Mouse (Mus musculus) limb, embryonic 13.5 days (tissue): Measurements from ENCODE around the gene Gpr84. TPM values are rescaled to one million over a fixed set of nuclear protein-coding genes. Genes with fewer than 3 reads are reported as not detected.

Experiments used
- ATAC-seq: fragments of 200-750 bp; cut with Nextera tagmentation; 2 replicates; pipeline ENCODE4 v1.8.0; 2017; ENCODE audit warnings: low read depth, moderate number of reproducible peaks, moderate TSS enrichment; ENCODE audit not compliant: low FRiP score
- H3K27ac ChIP-seq: fragments of 300-500 bp; sonication (generic); 2 replicates; pipeline ENCODE4 v1.5.1; 2015; ENCODE audit warnings: inconsistent platforms, mild to moderate bottlenecking, moderate library complexity
- H3K27me3 ChIP-seq: fragments of 300-500 bp; sonication (generic); 2 replicates; pipeline ENCODE4 v1.6.1; 2015; ENCODE audit warnings: mild to moderate bottlenecking, inconsistent platforms
- H3K36me3 ChIP-seq: fragments of 300-500 bp; sonication (generic); 2 replicates; pipeline ENCODE4 v1.6.1; 2015; ENCODE audit warnings: inconsistent platforms, mild to moderate bottlenecking, moderate library complexity
- H3K4me1 ChIP-seq: fragments of 300-500 bp; sonication (generic); 2 replicates; pipeline ENCODE4 v1.6.1; 2015; ENCODE audit warnings: inconsistent platforms
- H3K4me2 ChIP-seq: fragments of 300-500 bp; sonication (generic); replicated peaks from 2 replicates; pipeline ENCODE4 v1.6.1; 2015; ENCODE audit warnings: inconsistent platforms, mild to moderate bottlenecking, moderate library complexity
- H3K4me3 ChIP-seq: fragments of 300-500 bp; sonication (generic); 2 replicates; pipeline ENCODE4 v1.5.1; 2015; ENCODE audit warnings: moderate library complexity, mild to moderate bottlenecking, inconsistent platforms
- H3K9ac ChIP-seq: fragments of 300-500 bp; sonication (generic); 2 replicates; pipeline ENCODE4 v1.6.1; 2015; ENCODE audit warnings: mild to moderate bottlenecking, inconsistent platforms
- H3K9me3 ChIP-seq: fragments of 300-500 bp; sonication (generic); 2 replicates; pipeline ENCODE4 v1.6.1; 2016; ENCODE audit warnings: inconsistent platforms
- WGBS: fragments of 180-500 bp; shearing (Covaris S2); methylation state at CpG from one replicate; pipeline ENCODE4 v1.1.7; 2015; 5-methylcytosine and 5-hydroxymethylcytosine counted together
- polyA plus RNA-seq: library from polyadenylated mRNA; unstranded; fragments of >200 nt; fragmentation: Nextera tagmentation; extraction: Ambion mirVana; gene quantifications from 2 replicates; pipeline ENCODE4 v1.2.1, GENCODE M21; 2015

Gene Gpr84
- polyA plus RNA-seq, 1 experiment from 2014 or later = 0.41 TPM

GRCm38 (mm10) chr15:103302341-103303021, 7.9 kb downstream of the Gpr84 start:
- Histone ChIP-seq H3K27me3 (no peaks in the 10 kb centered on the region), H3K9me3 (no peaks in the 10 kb centered on the region), H3K27ac (peak overlapping the region; percentile 97), H3K4me2 (peak overlapping the region; percentile 36), H3K4me3 (no peak overlapping the region), H3K4me1 (peaks cover 88% of the 10 kb centered on the region), H3K36me3 (peaks cover 18% of the 10 kb centered on the region), H3K9ac (peak overlapping the region; percentile 48; the same call in 1 of the 2 replicates)
- WGBS = 11% methylated on average over 6 of the region's 6 CpGs
- ATAC-seq = no peak

GRCm38 (mm10) chr15:103301547-103302340, 8.7 kb downstream of the Gpr84 start:
- Histone ChIP-seq H3K36me3 (peaks cover 25% of the 10 kb centered on the region), H3K4me3 (no peak overlapping the region), H3K27ac (peak overlapping the region; percentile 97), H3K4me2 (peak overlapping the region; percentile 36), H3K9me3 (no peaks in the 10 kb centered on the region), H3K4me1 (peaks cover 93% of the 10 kb centered on the region), H3K27me3 (no peaks in the 10 kb centered on the region), H3K9ac (peak overlapping the region; percentile 46; the same call in 1 of the 2 replicates)
- ATAC-seq = no peak
- 16% methylated on average over 5 of the region's 5 CpGs for whole genome bisulfite sequencing

GRCm38 (mm10) chr15:103301046-103301445, 9.4 kb downstream of the Gpr84 start:
- H3K36me3 ChIP-seq = peaks cover 28% of the 10 kb centered on the region
- H3K27me3 ChIP-seq = no peaks in the 10 kb centered on the region
- H3K27ac ChIP-seq = peak overlapping the region; percentile 97
- H3K4me2 ChIP-seq = peak overlapping the region; percentile 63
- H3K4me3 ChIP-seq = 0 out of 2 replicates have a peak overlapping the region, but pooled peaks have one; percentile 34
- peak; percentile 17; the same call in 1 of the 2 replicates for ATAC-seq
- no peaks in the 10 kb centered on the region for H3K9me3 ChIP-seq
- peaks cover 93% of the 10 kb centered on the region for H3K4me1 ChIP-seq
- WGBS = 8% methylated on average over 2 of the region's 2 CpGs
- 0 out of 2 replicates have a peak overlapping the region, but pooled peaks have one; percentile 48 for H3K9ac ChIP-seq

GRCm38 (mm10) chr15:103300560-103300959, 9.9 kb downstream of the Gpr84 start:
- 3% methylated on average over 2 of the region's 2 CpGs for WGBS
- peak overlapping the region; percentile 63 for H3K4me2 ChIP-seq
- no peaks in the 10 kb centered on the region for H3K27me3 ChIP-seq
- peak overlapping the region; percentile 97 for H3K27ac ChIP-seq
- H3K36me3 ChIP-seq = peaks cover 28% of the 10 kb centered on the region
- peaks cover 93% of the 10 kb centered on the region for H3K4me1 ChIP-seq
- peak overlapping the region; percentile 48; the same call in 1 of the 2 replicates for H3K9ac ChIP-seq
- H3K4me3 ChIP-seq = peak overlapping the region; percentile 34
- no peaks in the 10 kb centered on the region for H3K9me3 ChIP-seq
- ATAC-seq = 0 out of 2 replicates have a peak, but pooled peaks have one; percentile 0

- peak overlapping the region; percentile 63 for H3K4me2 ChIP-seq
- peaks cover 28% of the 10 kb centered on the region for H3K36me3 ChIP-seq
- peak overlapping the region; percentile 97 for H3K27ac ChIP-seq
- peak overlapping the region; percentile 48 for H3K9ac ChIP-seq
- 1% methylated on average over 18 of the region's 18 CpGs for WGBS
- no peaks in the 10 kb centered on the region for H3K27me3 ChIP-seq
- peak; percentile 74 for ATAC-seq
- H3K4me3 ChIP-seq = peak overlapping the region; percentile 34
- peaks cover 96% of the 10 kb centered on the region for H3K4me1 ChIP-seq
- H3K9me3 ChIP-seq = no peaks in the 10 kb centered on the region
Measured at GRCm38 (mm10) chr15:103300067-103300471, 10.3 kb downstream of the Gpr84 start.

GRCm38 (mm10) chr15:103299644-103300043, 10.8 kb downstream of the Gpr84 start:
- ATAC-seq = no peak; the same call in 1 of the 2 replicates
- Histone ChIP-seq H3K27me3 (no peaks in the 10 kb centered on the region), H3K9ac (peak overlapping the region; percentile 36), H3K4me3 (peak overlapping the region; percentile 34; the same call in 1 of the 2 replicates), H3K4me2 (peak overlapping the region; percentile 63), H3K36me3 (peaks cover 28% of the 10 kb centered on the region), H3K4me1 (peaks cover 98% of the 10 kb centered on the region), H3K27ac (peak overlapping the region; percentile 97), H3K9me3 (no peaks in the 10 kb centered on the region)
- whole genome bisulfite sequencing = 12% methylated on average over 8 of the region's 8 CpGs

- no peaks in the 10 kb centered on the region for H3K27me3 ChIP-seq
- H3K4me1 ChIP-seq = peaks cover 95% of the 10 kb centered on the region
- H3K4me2 ChIP-seq = peak overlapping the region; percentile 63
- H3K27ac ChIP-seq = peak overlapping the region; percentile 97
- no peak for ATAC-seq
- 42% methylated on average over 5 of the region's 5 CpGs for WGBS
- H3K4me3 ChIP-seq = no peak overlapping the region
- H3K9ac ChIP-seq = peak overlapping the region; percentile 50
- no peaks in the 10 kb centered on the region for H3K9me3 ChIP-seq
- H3K36me3 ChIP-seq = peaks cover 28% of the 10 kb centered on the region
Measured at GRCm38 (mm10) chr15:103298861-103299616, 11.4 kb downstream of the Gpr84 start.

GRCm38 (mm10) chr15:103298026-103298425, 12.4 kb downstream of the Gpr84 start:
- ATAC-seq = no peak
- H3K4me3 ChIP-seq = no peak overlapping the region
- H3K9me3 ChIP-seq = no peaks in the 10 kb centered on the region
- H3K27ac ChIP-seq = peak overlapping the region; percentile 97
- H3K27me3 ChIP-seq = no peaks in the 10 kb centered on the region
- peak overlapping the region; percentile 19 for H3K9ac ChIP-seq
- H3K4me1 ChIP-seq = peaks cover 90% of the 10 kb centered on the region
- 63% methylated on average over 3 of the region's 3 CpGs for WGBS
- peaks cover 38% of the 10 kb centered on the region for H3K36me3 ChIP-seq
- H3K4me2 ChIP-seq = no peak overlapping the region

- Histone ChIP-seq H3K27ac (peak overlapping the region; percentile 97; the same call in 1 of the 2 replicates), H3K9ac (0 out of 2 replicates have a peak overlapping the region, but pooled peaks have one; percentile 19), H3K4me2 (no peak overlapping the region), H3K9me3 (no peaks in the 10 kb centered on the region), H3K4me1 (peaks cover 90% of the 10 kb centered on the region), H3K4me3 (no peak overlapping the region), H3K36me3 (peaks cover 45% of the 10 kb centered on the region), H3K27me3 (no peaks in the 10 kb centered on the region)
- WGBS = 36% methylated on average over 6 of the region's 6 CpGs
- no peak for ATAC-seq
Measured at GRCm38 (mm10) chr15:103297313-103297712, 13.1 kb downstream of the Gpr84 start.

- Histone ChIP-seq H3K4me2 (peak overlapping the region; percentile 25), H3K9me3 (no peaks in the 10 kb centered on the region), H3K9ac (0 out of 2 replicates have a peak overlapping the region, but pooled peaks have one; percentile 43), H3K36me3 (peaks cover 59% of the 10 kb centered on the region), H3K27me3 (no peaks in the 10 kb centered on the region), H3K4me1 (peaks cover 85% of the 10 kb centered on the region), H3K27ac (peak overlapping the region; percentile 94), H3K4me3 (no peak overlapping the region)
- WGBS = 4% methylated on average over 5 of the region's 5 CpGs
- peak; percentile 9; the same call in 1 of the 2 replicates for ATAC-seq
Measured at GRCm38 (mm10) chr15:103295851-103296250, 14.6 kb downstream of the Gpr84 start.

- Histone ChIP-seq H3K36me3 (peaks cover 65% of the 10 kb centered on the region), H3K4me1 (peaks cover 84% of the 10 kb centered on the region), H3K27me3 (no peaks in the 10 kb centered on the region), H3K9me3 (no peaks in the 10 kb centered on the region), H3K9ac (no peak overlapping the region), H3K4me3 (no peak overlapping the region), H3K27ac (peak overlapping the region; percentile 61; the same call in 1 of the 2 replicates), H3K4me2 (no peak overlapping the region)
- 25% methylated on average over 2 of the region's 2 CpGs for WGBS
- ATAC-seq = no peak
Measured at GRCm38 (mm10) chr15:103294649-103295048, 15.8 kb downstream of the Gpr84 start.
